Mouse (Mus musculus): ENCODE data around the gene Alk. TPM values are rescaled to one million over a fixed set of nuclear protein-coding genes. Genes with fewer than 3 reads are reported as not detected.

Gene Alk
- polyA plus RNA-seq, 1 experiment from 2014 or later = 0.44 TPM

- ATAC-seq (ENCODE audit: extremely low read depth, insufficient number of reproducible peaks, low FRiP score, low TSS enrichment) = no peak
- no peaks in the 10 kb centered on the region for H3K9me3 ChIP-seq
- no peak overlapping the region for H3K27ac ChIP-seq (replicated peaks)
- no peaks in the 10 kb centered on the region for H3K27me3 ChIP-seq (replicated peaks)
- H3K4me1 ChIP-seq = no peaks in the 10 kb centered on the region
- 69% methylated on average over 3 of the region's 3 CpGs for WGBS
- no peak overlapping the region for H3K4me3 ChIP-seq
- no peaks in the 10 kb centered on the region for H3K36me3 ChIP-seq
- H3K4me2 ChIP-seq = no peak overlapping the region
- H3K9ac ChIP-seq = no peak overlapping the region
Measured at GRCm38 (mm10) chr17:72293267-72293580, 311.2 kb downstream of the Alk start.

GRCm38 (mm10) chr17:72292444-72293266 lies 311.8 kb downstream of the Alk start:
- Histone ChIP-seq H3K4me3 (no peak overlapping the region), H3K36me3 (no peaks in the 10 kb centered on the region), H3K9ac (no peak overlapping the region), H3K4me2 (no peak overlapping the region), H3K27ac (replicated peaks) (no peak overlapping the region), H3K4me1 (no peaks in the 10 kb centered on the region), H3K27me3 (replicated peaks) (no peaks in the 10 kb centered on the region), H3K9me3 (no peaks in the 10 kb centered on the region)
- ATAC-seq (ENCODE audit: extremely low read depth, insufficient number of reproducible peaks, low FRiP score, low TSS enrichment) = no peak
- WGBS = 71% methylated on average over 6 of the region's 6 CpGs

DNA sequence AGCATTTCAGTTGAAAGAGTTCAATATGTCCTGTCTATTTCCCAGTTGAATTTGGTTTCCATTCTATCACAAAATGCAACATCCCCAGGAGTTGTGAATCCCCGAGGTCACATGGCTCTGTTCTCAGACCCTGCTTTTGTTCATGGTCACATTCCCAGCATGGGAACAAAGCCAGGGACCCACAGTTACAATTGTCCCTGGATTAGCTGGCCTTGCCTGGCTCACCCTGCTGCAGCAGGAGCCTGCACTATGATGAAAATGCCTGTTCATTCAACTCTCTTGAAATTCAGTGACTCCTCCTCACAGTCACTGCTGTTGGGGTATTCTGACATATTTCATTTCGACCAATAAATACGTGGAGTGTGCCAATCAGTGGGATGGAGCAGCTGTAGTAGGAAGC lies 318.5 kb downstream of the Alk start:
- no peaks in the 10 kb centered on the region for H3K27me3 ChIP-seq (replicated peaks)
- H3K9ac ChIP-seq = no peak overlapping the region
- H3K36me3 ChIP-seq = no peaks in the 10 kb centered on the region
- no peak overlapping the region for H3K27ac ChIP-seq (replicated peaks)
- no peak for ATAC-seq (ENCODE audit: extremely low read depth, insufficient number of reproducible peaks, low FRiP score, low TSS enrichment)
- H3K4me3 ChIP-seq = no peak overlapping the region
- H3K4me2 ChIP-seq = no peak overlapping the region
- no peaks in the 10 kb centered on the region for H3K9me3 ChIP-seq
- 64% methylated on average over 3 of the region's 3 CpGs for WGBS
- no peaks in the 10 kb centered on the region for H3K4me1 ChIP-seq

- no peak overlapping the region for H3K27ac ChIP-seq (replicated peaks)
- H3K4me3 ChIP-seq = no peak overlapping the region
- H3K27me3 ChIP-seq (replicated peaks) = no peaks in the 10 kb centered on the region
- no peak overlapping the region for H3K4me2 ChIP-seq
- H3K9me3 ChIP-seq = peaks cover 7% of the 10 kb centered on the region; the same call in 1 of the 2 replicates
- no peaks in the 10 kb centered on the region for H3K36me3 ChIP-seq
- H3K4me1 ChIP-seq = peaks cover 9% of the 10 kb centered on the region
- H3K9ac ChIP-seq = no peak overlapping the region
- no peak for ATAC-seq (ENCODE audit: extremely low read depth, insufficient number of reproducible peaks, low FRiP score, low TSS enrichment)
Measured at GRCm38 (mm10) chr17:72278296-72278695, 326.1 kb downstream of the Alk start.

- H3K4me2 ChIP-seq = no peak overlapping the region
- H3K27ac ChIP-seq (replicated peaks) = no peak overlapping the region
- WGBS = 68% methylated on average over 6 of the region's 6 CpGs
- H3K9ac ChIP-seq = no peak overlapping the region
- H3K4me3 ChIP-seq = no peak overlapping the region
- no peak for ATAC-seq (ENCODE audit: extremely low read depth, insufficient number of reproducible peaks, low FRiP score, low TSS enrichment)
- no peaks in the 10 kb centered on the region for H3K27me3 ChIP-seq (replicated peaks)
- H3K4me1 ChIP-seq = peaks cover 15% of the 10 kb centered on the region
- H3K36me3 ChIP-seq = no peaks in the 10 kb centered on the region
- peaks cover 7% of the 10 kb centered on the region; the same call in 1 of the 2 replicates for H3K9me3 ChIP-seq
Measured at GRCm38 (mm10) chr17:72276778-72277177, 327.6 kb downstream of the Alk start.

DNA sequence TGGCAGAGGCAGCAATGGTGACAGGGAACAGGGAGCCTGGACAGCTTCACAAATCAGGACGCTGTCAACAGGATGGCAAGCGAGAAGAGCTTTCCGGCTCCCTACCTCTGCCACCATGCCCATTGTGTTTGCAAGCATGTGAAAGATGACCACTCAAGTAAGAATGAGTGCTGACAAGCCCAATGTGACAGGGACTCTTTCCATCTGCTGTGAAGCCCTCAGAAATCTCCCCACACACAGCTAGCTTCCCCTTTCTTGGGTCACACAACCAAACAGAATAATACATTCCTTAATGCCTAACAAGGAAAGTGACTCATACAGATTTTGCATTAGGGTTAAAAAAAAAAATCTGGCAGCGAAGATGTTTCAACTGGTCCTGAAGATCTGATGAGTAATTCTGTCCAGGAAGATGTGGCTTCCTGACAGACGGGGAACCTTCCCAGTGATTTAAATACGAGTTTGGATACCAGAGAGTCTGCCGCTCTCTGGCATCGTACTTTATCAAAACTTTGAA lies 329.0 kb downstream of the Alk start:
- H3K4me1 ChIP-seq = peaks cover 15% of the 10 kb centered on the region
- H3K9me3 ChIP-seq = peaks cover 7% of the 10 kb centered on the region; the same call in 1 of the 2 replicates
- H3K4me3 ChIP-seq = no peak overlapping the region
- peak overlapping the region; percentile 52 for H3K4me2 ChIP-seq
- no peaks in the 10 kb centered on the region for H3K36me3 ChIP-seq
- H3K27me3 ChIP-seq (replicated peaks) = no peaks in the 10 kb centered on the region
- ATAC-seq (ENCODE audit: extremely low read depth, insufficient number of reproducible peaks, low FRiP score, low TSS enrichment) = peak; percentile 71; the same call in 1 of the 2 replicates
- 10% methylated on average over 8 of the region's 8 CpGs for WGBS
- H3K27ac ChIP-seq (replicated peaks) = peak overlapping the region; percentile 62
- H3K9ac ChIP-seq = no peak overlapping the region

GRCm38 (mm10) chr17:72274205-72274604 lies 330.2 kb downstream of the Alk start:
- no peak overlapping the region for H3K27ac ChIP-seq (replicated peaks)
- ATAC-seq (ENCODE audit: extremely low read depth, insufficient number of reproducible peaks, low FRiP score, low TSS enrichment) = no peak
- 78% methylated on average over 5 of the region's 5 CpGs for WGBS

GRCm38 (mm10) chr17:72271640-72272039 lies 332.8 kb downstream of the Alk start:
- Histone ChIP-seq H3K36me3 (no peaks in the 10 kb centered on the region), H3K27ac (replicated peaks) (no peak overlapping the region), H3K4me3 (no peak overlapping the region), H3K4me2 (no peak overlapping the region), H3K27me3 (replicated peaks) (no peaks in the 10 kb centered on the region), H3K9me3 (no peaks in the 10 kb centered on the region), H3K9ac (no peak overlapping the region), H3K4me1 (peaks cover 15% of the 10 kb centered on the region)
- 81% methylated on average over 1 of the region's 1 CpGs for WGBS
- ATAC-seq (ENCODE audit: extremely low read depth, insufficient number of reproducible peaks, low FRiP score, low TSS enrichment) = no peak

More at GRCm38 (mm10) chr17:72274205-72274604, 330.2 kb downstream of the Alk start:
- H3K4me2 ChIP-seq = no peak overlapping the region
- H3K27me3 ChIP-seq (replicated peaks) = no peaks in the 10 kb centered on the region
- H3K4me3 ChIP-seq = no peak overlapping the region
- no peaks in the 10 kb centered on the region for H3K36me3 ChIP-seq
- peaks cover 15% of the 10 kb centered on the region for H3K4me1 ChIP-seq
- H3K9ac ChIP-seq = no peak overlapping the region
- H3K9me3 ChIP-seq = peaks cover 4% of the 10 kb centered on the region; the same call in 1 of the 2 replicates

DNA sequence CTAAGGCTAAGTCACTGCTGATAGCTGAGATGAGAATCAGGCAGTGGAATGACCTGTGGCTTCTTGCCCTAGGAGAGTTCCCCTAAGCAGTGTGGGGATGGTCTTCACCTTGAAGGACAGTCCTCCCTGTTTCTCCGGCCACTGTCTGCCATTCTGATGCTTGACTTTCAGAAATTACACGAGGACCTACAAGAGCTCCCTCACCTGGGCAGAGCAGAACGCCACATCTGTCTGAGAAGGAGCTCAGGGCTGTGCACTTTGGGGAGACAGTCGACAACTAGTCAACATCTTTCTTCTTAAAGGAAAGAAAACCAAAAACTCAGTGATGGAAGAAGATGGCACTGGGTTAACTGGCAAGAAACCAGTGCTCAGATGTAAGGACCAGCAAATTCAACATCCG lies 335.9 kb downstream of the Alk start:
- Histone ChIP-seq H3K4me3 (no peak overlapping the region), H3K9me3 (no peaks in the 10 kb centered on the region), H3K36me3 (no peaks in the 10 kb centered on the region), H3K27me3 (replicated peaks) (no peaks in the 10 kb centered on the region), H3K4me2 (no peak overlapping the region), H3K9ac (no peak overlapping the region), H3K27ac (replicated peaks) (no peak overlapping the region), H3K4me1 (peaks cover 22% of the 10 kb centered on the region)
- ATAC-seq (ENCODE audit: extremely low read depth, insufficient number of reproducible peaks, low FRiP score, low TSS enrichment) = no peak
- 82% methylated on average over 5 of the region's 5 CpGs for whole genome bisulfite sequencing

- Histone ChIP-seq H3K27ac (replicated peaks) (no peak overlapping the region), H3K4me1 (peaks cover 16% of the 10 kb centered on the region), H3K9ac (no peak overlapping the region), H3K36me3 (no peaks in the 10 kb centered on the region), H3K4me3 (no peak overlapping the region), H3K9me3 (no peaks in the 10 kb centered on the region), H3K27me3 (replicated peaks) (no peaks in the 10 kb centered on the region), H3K4me2 (no peak overlapping the region)
- WGBS = 69% methylated on average over 9 of the region's 9 CpGs
- ATAC-seq (ENCODE audit: extremely low read depth, insufficient number of reproducible peaks, low FRiP score, low TSS enrichment) = no peak
Measured at GRCm38 (mm10) chr17:72265171-72266022, 339.0 kb downstream of the Alk start.

DNA sequence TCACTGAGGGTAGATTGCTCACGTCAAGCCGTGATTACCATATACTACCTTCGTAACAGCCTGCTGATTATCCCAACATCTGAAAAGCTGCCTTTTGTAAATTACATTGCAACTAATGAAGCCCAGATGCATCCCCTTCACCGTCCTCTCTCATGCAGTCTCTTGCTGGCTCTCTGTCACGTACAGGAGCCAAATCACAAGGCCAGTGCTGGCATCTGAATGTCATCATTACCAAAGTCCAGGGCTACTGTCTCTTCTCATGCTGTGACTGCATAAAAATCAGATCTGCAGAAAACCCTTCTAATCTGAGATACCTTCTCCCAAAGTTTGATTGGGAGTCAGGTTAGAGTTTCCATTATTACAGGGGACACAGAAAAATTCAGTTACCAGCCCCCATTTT lies 351.0 kb downstream of the Alk start:
- Histone ChIP-seq H3K36me3 (no peaks in the 10 kb centered on the region), H3K27me3 (replicated peaks) (no peaks in the 10 kb centered on the region), H3K4me1 (peaks cover 26% of the 10 kb centered on the region), H3K9me3 (no peaks in the 10 kb centered on the region), H3K4me2 (no peak overlapping the region), H3K9ac (no peak overlapping the region), H3K4me3 (no peak overlapping the region), H3K27ac (replicated peaks) (no peak overlapping the region)
- no peak for ATAC-seq (ENCODE audit: extremely low read depth, insufficient number of reproducible peaks, low FRiP score, low TSS enrichment)
- WGBS = 79% methylated on average over 5 of the region's 5 CpGs
